Mouse (Mus musculus) embryonic fibroblast, embryonic 13.5 days (primary cell): ENCODE data around the gene Rbks. TPM values are rescaled to one million over a fixed set of nuclear protein-coding genes. Genes with fewer than 3 reads are reported as not detected.

Experiments used
- H3K27ac ChIP-seq: 2 replicates; pipeline ENCODE4 v1.5.1; 2012; ENCODE audit warnings: low read length, control low read depth, inconsistent platforms; ENCODE audit not compliant: insufficient read depth
- H3K4me1 ChIP-seq: 2 replicates; pipeline ENCODE4 v1.6.1; 2011; ENCODE audit warnings: low read length; ENCODE audit not compliant: control insufficient read depth, insufficient read depth
- H3K4me3 ChIP-seq: 2 replicates; pipeline ENCODE4 v1.5.1; 2011; ENCODE audit warnings: mild to moderate bottlenecking, control low read depth, low read length; ENCODE audit not compliant: insufficient read depth
- CTCF ChIP-seq: IDR thresholded peaks from 2 replicates; pipeline ENCODE4 v1.5.1; 2011; ENCODE audit warnings: mild to moderate bottlenecking, control low read depth, low read length, moderate library complexity, borderline replicate concordance; ENCODE audit not compliant: insufficient read depth
- POLR2A ChIP-seq: IDR thresholded peaks from 2 replicates; pipeline ENCODE4 v1.6.1; 2011; ENCODE audit warnings: low read depth, mild to moderate bottlenecking, control low read depth, low read length, moderate library complexity
- polyA plus RNA-seq: library from polyadenylated mRNA; stranded (reverse); fragments of >200 nt; gene quantifications from 2 replicates; pipeline ENCODE4 v1.2.4, GENCODE M21; 2011; ENCODE audit warnings: low read depth; ENCODE audit not compliant: missing spikeins, insufficient read length

Gene Rbks
- polyA plus RNA-seq, 1 experiment: not detected

- H3K4me3 ChIP-seq: no peak overlapping the region
- H3K27ac ChIP-seq: no peak overlapping the region
- TF ChIP-seq CTCF: no peak
- no peak for TF ChIP-seq POLR2A
- no peaks in the 10 kb centered on the region for H3K4me1 ChIP-seq
Observed at GRCm38 (mm10) chr5:31713280-31713711, 15.9 kb upstream of the Rbks start.

- TF ChIP-seq POLR2A (no peak), CTCF (0 out of 2 replicates have a peak, but pooled peaks have one; percentile 15)
- Histone ChIP-seq H3K4me3 (no peak overlapping the region), H3K4me1 (no peaks in the 10 kb centered on the region), H3K27ac (no peak overlapping the region)
Observed at GRCm38 (mm10) chr5:31709389-31709788, 12.0 kb upstream of the Rbks start.

- TF ChIP-seq POLR2A (no peak), CTCF (no peak)
- H3K4me3 ChIP-seq: no peak overlapping the region
Observed at GRCm38 (mm10) chr5:31706826-31707225, 9.4 kb upstream of the Rbks start.

GRCm38 (mm10) chr5:31704971-31705370, 7.5 kb upstream of the Rbks start:
- H3K4me1 ChIP-seq: no peaks in the 10 kb centered on the region
- no peak overlapping the region for H3K27ac ChIP-seq
- no peak overlapping the region for H3K4me3 ChIP-seq
- TF ChIP-seq POLR2A (no peak), CTCF (no peak)

More at GRCm38 (mm10) chr5:31706826-31707225, 9.4 kb upstream of the Rbks start:
- Histone ChIP-seq H3K4me1 (no peaks in the 10 kb centered on the region), H3K27ac (no peak overlapping the region)

GRCm38 (mm10) chr5:31699397-31699796, 2.0 kb upstream of the Rbks start:
- H3K4me3 ChIP-seq: no peak overlapping the region
- peak overlapping the region; percentile 94 for H3K27ac ChIP-seq
- TF ChIP-seq POLR2A (no peak), CTCF (no peak)
- H3K4me1 ChIP-seq: peaks cover 6% of the 10 kb centered on the region

GRCm38 (mm10) chr5:31698931-31699330, 1.5 kb upstream of the Rbks start:
- TF ChIP-seq POLR2A: no peak
- TF ChIP-seq CTCF: no peak
- H3K27ac ChIP-seq: peak overlapping the region; percentile 94
- H3K4me3 ChIP-seq: no peak overlapping the region
- peaks cover 6% of the 10 kb centered on the region for H3K4me1 ChIP-seq

GRCm38 (mm10) chr5:31698297-31698726, 885 bp upstream of the Rbks start:
- peak; percentile 64 for TF ChIP-seq POLR2A
- no peak for TF ChIP-seq CTCF
- H3K27ac ChIP-seq: peak overlapping the region; percentile 94
- peaks cover 6% of the 10 kb centered on the region for H3K4me1 ChIP-seq
- H3K4me3 ChIP-seq: peak overlapping the region; percentile 51

GRCm38 (mm10) chr5:31697644-31698296, 343 bp upstream of the Rbks start, which contains the start of gene Babam2:
Gene Babam2 (plus strand): TSS chr5:31697684.
- Histone ChIP-seq H3K27ac (peak within 1 kb of the TSS; percentile 94), H3K4me3 (peak within 1 kb of the TSS; percentile 56), H3K4me1 (peaks cover 6% of the 10 kb centered on the region)
- TF ChIP-seq POLR2A: peak; percentile 54
- TF ChIP-seq CTCF: no peak

- TF ChIP-seq CTCF: no peak
- TF ChIP-seq POLR2A: no peak
- peak overlapping the region; percentile 72 for H3K27ac ChIP-seq
- H3K4me1 ChIP-seq: peaks cover 4% of the 10 kb centered on the region; the same call in 1 of the 2 replicates
- no peak overlapping the region for H3K4me3 ChIP-seq
Observed at GRCm38 (mm10) chr5:31693191-31693590, 4.2 kb downstream of the Rbks start.

- Histone ChIP-seq H3K4me1 (no peaks in the 10 kb centered on the region; the same call in 1 of the 2 replicates), H3K4me3 (no peak overlapping the region), H3K27ac (no peak overlapping the region)
- TF ChIP-seq POLR2A: no peak
- no peak for TF ChIP-seq CTCF
Observed at GRCm38 (mm10) chr5:31687972-31688371, 9.5 kb downstream of the Rbks start.

- Histone ChIP-seq H3K27ac (no peak overlapping the region), H3K4me3 (no peak overlapping the region), H3K4me1 (no peaks in the 10 kb centered on the region)
- no peak for TF ChIP-seq CTCF
- no peak for TF ChIP-seq POLR2A
Observed at GRCm38 (mm10) chr5:31686040-31686439, 11.4 kb downstream of the Rbks start.
